Mouse (Mus musculus) heart, embryonic 11.5 days (tissue): ENCODE results near the gene Dars. TPM values are rescaled to one million over a fixed set of nuclear protein-coding genes. Genes with fewer than 3 reads are reported as not detected.

Experiments used
- ATAC-seq: fragments of 200-750 bp; cut with Nextera tagmentation; replicated peaks from 2 replicates; pipeline ENCODE4 v1.8.0; 2017; ENCODE audit warnings: moderate library complexity; ENCODE audit not compliant: insufficient number of reproducible peaks, low FRiP score, low TSS enrichment
- H3K27ac ChIP-seq: fragments of 300-500 bp; sonication (generic); 2 replicates; pipeline ENCODE4 v1.5.1; 2014; ENCODE audit warnings: mild to moderate bottlenecking, low read depth, low read length
- H3K27me3 ChIP-seq: fragments of 300-500 bp; sonication (generic); 2 replicates; pipeline ENCODE4 v1.6.1; 2014; ENCODE audit warnings: mild to moderate bottlenecking, low read length, mixed read lengths; ENCODE audit not compliant: control insufficient read depth, insufficient read depth
- H3K36me3 ChIP-seq: fragments of 300-500 bp; sonication (generic); 2 replicates; pipeline ENCODE4 v1.6.1; 2014; ENCODE audit warnings: mild to moderate bottlenecking, low read length, moderate library complexity, mixed read lengths; ENCODE audit not compliant: control insufficient read depth, insufficient read depth
- H3K4me1 ChIP-seq: fragments of 300-500 bp; sonication (generic); 2 replicates; pipeline ENCODE4 v1.6.1; 2014; ENCODE audit warnings: low read length; ENCODE audit not compliant: control insufficient read depth, insufficient read depth
- H3K4me2 ChIP-seq: fragments of 300-500 bp; sonication (generic); 2 replicates; pipeline ENCODE4 v1.6.1; 2014; ENCODE audit warnings: mild to moderate bottlenecking, moderate library complexity
- H3K4me3 ChIP-seq: fragments of 300-500 bp; sonication (generic); 2 replicates; pipeline ENCODE4 v1.5.1; 2014; ENCODE audit warnings: low read depth, low read length
- H3K9ac ChIP-seq: fragments of 300-500 bp; sonication (generic); 2 replicates; pipeline ENCODE4 v1.6.1; 2014; ENCODE audit warnings: mild to moderate bottlenecking, low read depth, low read length, moderate library complexity
- H3K9me3 ChIP-seq: fragments of 300-500 bp; sonication (generic); replicated peaks from 2 replicates; pipeline ENCODE4 v1.6.1; 2016; ENCODE audit warnings: low read length; ENCODE audit not compliant: control insufficient read depth
- WGBS: fragments of 180-500 bp; shearing (Covaris S2); extraction: QIAGEN DNeasy Blood & Tissue Kit; methylation state at CpG from one replicate; pipeline ENCODE4 v1.1.7; 2014; ENCODE audit not compliant: insufficient replicate concordance; 5-methylcytosine and 5-hydroxymethylcytosine counted together
- polyA plus RNA-seq: library from polyadenylated mRNA; unstranded; fragments of >200 nt; fragmentation: Nextera tagmentation; extraction: Ambion mirVana; gene quantifications from 2 replicates; pipeline ENCODE4 v1.2.1, GENCODE M21; 2014

Gene Dars
- polyA plus RNA-seq, 1 experiment from 2014 or later: 79.2 TPM

GRCm38 (mm10) chr1:128405041-128405481 lies 12.1 kb downstream of the Dars start:
- H3K9me3 ChIP-seq: no peaks in the 10 kb centered on the region
- no peaks in the 10 kb centered on the region for H3K4me1 ChIP-seq
- H3K27me3 ChIP-seq: no peaks in the 10 kb centered on the region
- H3K4me3 ChIP-seq: no peak overlapping the region
- no peak overlapping the region for H3K4me2 ChIP-seq
- 70% methylated on average over 2 of the region's 2 CpGs for WGBS
- no peak overlapping the region for H3K27ac ChIP-seq
- H3K36me3 ChIP-seq: no peaks in the 10 kb centered on the region
- no peak for ATAC-seq
- no peak overlapping the region for H3K9ac ChIP-seq

GRCm38 (mm10) chr1:128400926-128401325 lies 16.2 kb downstream of the Dars start:
- ATAC-seq: no peak
- Histone ChIP-seq H3K27ac (no peak overlapping the region), H3K4me3 (no peak overlapping the region), H3K9me3 (no peaks in the 10 kb centered on the region), H3K27me3 (no peaks in the 10 kb centered on the region), H3K9ac (no peak overlapping the region), H3K36me3 (peaks cover 10% of the 10 kb centered on the region), H3K4me2 (no peak overlapping the region), H3K4me1 (no peaks in the 10 kb centered on the region)
- WGBS: 77% methylated on average over 2 of the region's 2 CpGs

DNA sequence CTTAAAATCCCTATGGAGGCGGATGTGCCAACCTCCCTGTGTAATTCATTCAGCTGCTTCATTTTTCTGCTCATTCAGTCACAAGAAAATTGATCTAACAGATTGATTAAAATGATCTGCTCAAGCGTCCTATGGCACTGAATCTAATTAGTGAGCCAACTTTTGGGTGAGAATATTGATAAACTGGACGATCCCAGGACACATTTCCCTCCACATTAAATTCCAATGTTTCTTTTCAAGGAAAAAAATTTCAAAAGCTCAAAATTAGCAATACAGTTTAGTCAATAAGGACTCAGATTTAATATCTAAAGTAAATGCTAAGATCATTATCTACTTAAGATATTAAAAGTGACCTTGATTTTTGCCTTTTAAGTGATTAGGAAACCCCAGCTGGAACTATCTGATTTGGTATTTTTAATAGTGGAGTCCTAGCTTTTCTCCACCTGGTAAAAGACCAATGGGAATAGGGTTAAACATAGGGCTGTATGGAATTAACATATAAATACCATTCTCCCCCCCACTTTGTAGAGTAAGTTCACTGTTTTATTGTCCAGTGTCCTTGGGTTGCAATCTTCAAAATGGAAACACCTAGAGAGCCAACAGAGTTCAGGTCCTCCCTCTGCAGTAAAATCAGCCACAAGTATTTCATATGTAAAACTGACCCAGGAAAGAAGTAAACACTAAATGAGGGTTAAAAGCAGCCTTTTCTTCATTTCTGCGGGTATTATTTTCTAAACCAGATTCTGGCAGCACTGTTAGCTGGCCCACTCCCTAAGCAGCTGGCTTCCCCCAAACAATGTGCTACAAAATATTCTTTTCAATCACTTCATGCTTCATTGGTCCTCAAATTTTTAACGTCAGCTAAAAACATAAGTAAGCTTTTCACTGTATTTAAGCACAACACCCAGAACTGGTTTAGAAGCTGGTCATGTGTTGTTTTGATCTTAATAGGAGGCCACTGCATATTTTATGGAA lies 16.9 kb downstream of the Dars start:
- Histone ChIP-seq H3K4me1 (no peaks in the 10 kb centered on the region), H3K27ac (no peak overlapping the region), H3K4me2 (no peak overlapping the region), H3K36me3 (peaks cover 10% of the 10 kb centered on the region), H3K27me3 (no peaks in the 10 kb centered on the region), H3K4me3 (no peak overlapping the region), H3K9ac (no peak overlapping the region), H3K9me3 (no peaks in the 10 kb centered on the region)
- WGBS: 83% methylated on average over 5 of the region's 5 CpGs
- ATAC-seq: no peak

- 91% methylated on average over 5 of the region's 5 CpGs for whole genome bisulfite sequencing
- Histone ChIP-seq H3K9ac (no peak overlapping the region), H3K4me2 (no peak overlapping the region), H3K27ac (no peak overlapping the region), H3K4me3 (no peak overlapping the region), H3K4me1 (no peaks in the 10 kb centered on the region), H3K27me3 (no peaks in the 10 kb centered on the region), H3K36me3 (peaks cover 13% of the 10 kb centered on the region), H3K9me3 (no peaks in the 10 kb centered on the region)
- ATAC-seq: no peak
These were observed 18.3 kb downstream of the Dars start for GRCm38 (mm10) chr1:128398738-128399445.

- Histone ChIP-seq H3K27me3 (no peaks in the 10 kb centered on the region), H3K4me3 (no peak overlapping the region), H3K9ac (no peak overlapping the region), H3K36me3 (peaks cover 17% of the 10 kb centered on the region), H3K9me3 (no peaks in the 10 kb centered on the region), H3K4me1 (no peaks in the 10 kb centered on the region), H3K27ac (no peak overlapping the region), H3K4me2 (no peak overlapping the region)
- no peak for ATAC-seq
- 86% methylated on average over 3 of the region's 3 CpGs for WGBS
These were observed 22.5 kb downstream of the Dars start for GRCm38 (mm10) chr1:128394657-128395056.

DNA sequence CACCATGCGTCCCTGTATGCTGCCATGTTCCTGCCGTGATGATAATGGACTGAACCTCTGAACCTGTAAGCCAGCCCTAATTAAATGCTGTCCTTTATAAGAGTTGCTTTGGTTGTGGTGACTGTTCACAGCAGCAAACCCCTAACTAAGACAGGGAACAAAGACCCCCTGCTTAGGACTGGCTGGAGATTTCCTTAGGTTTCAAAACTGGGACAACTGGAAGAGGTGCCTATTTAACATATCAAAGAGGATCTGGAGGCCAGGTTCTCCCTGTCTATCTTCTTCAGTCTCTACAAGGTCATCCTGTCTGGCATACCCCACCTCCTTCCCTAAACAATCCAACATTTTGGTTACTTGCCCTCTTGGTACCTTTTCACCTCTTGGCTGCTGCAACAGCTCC lies 24.8 kb downstream of the Dars start:
- Histone ChIP-seq H3K36me3 (peaks cover 12% of the 10 kb centered on the region), H3K4me3 (no peak overlapping the region), H3K27ac (no peak overlapping the region), H3K9ac (no peak overlapping the region), H3K9me3 (no peaks in the 10 kb centered on the region), H3K27me3 (no peaks in the 10 kb centered on the region), H3K4me1 (no peaks in the 10 kb centered on the region), H3K4me2 (no peak overlapping the region)
- WGBS: 89% methylated on average over 2 of the region's 2 CpGs
- no peak for ATAC-seq

DNA sequence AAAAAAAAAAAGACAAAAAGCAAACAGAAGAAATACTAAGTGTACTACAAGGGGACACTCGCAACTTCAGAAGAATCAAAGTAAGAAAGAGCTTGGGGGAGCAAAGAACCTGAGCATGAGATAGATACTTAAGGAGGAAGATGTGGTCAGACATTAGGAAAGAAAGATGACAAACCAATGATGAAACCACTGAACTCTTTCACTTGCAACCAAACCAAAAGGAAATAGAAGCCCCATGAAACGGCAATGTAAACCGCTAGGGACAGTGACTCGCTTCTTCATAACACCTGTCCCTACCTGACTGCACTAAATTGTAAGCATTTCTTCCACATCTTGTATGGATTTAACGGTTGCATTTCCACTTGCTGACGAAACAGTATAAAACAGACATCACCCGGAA lies 30.7 kb downstream of the Dars start:
- WGBS: 89% methylated on average over 7 of the region's 7 CpGs
- Histone ChIP-seq H3K9ac (no peak overlapping the region), H3K4me3 (no peak overlapping the region), H3K9me3 (no peaks in the 10 kb centered on the region), H3K27me3 (no peaks in the 10 kb centered on the region), H3K27ac (no peak overlapping the region), H3K4me1 (no peaks in the 10 kb centered on the region), H3K36me3 (peaks cover 10% of the 10 kb centered on the region), H3K4me2 (no peak overlapping the region)
- ATAC-seq: no peak

- no peaks in the 10 kb centered on the region for H3K9me3 ChIP-seq
- no peak overlapping the region for H3K4me3 ChIP-seq
- no peak for ATAC-seq
- H3K4me2 ChIP-seq: no peak overlapping the region
- 95% methylated on average over 4 of the region's 4 CpGs for WGBS
- peaks cover 13% of the 10 kb centered on the region for H3K36me3 ChIP-seq
- no peak overlapping the region for H3K27ac ChIP-seq
- H3K27me3 ChIP-seq: no peaks in the 10 kb centered on the region
- no peak overlapping the region for H3K9ac ChIP-seq
- H3K4me1 ChIP-seq: no peaks in the 10 kb centered on the region
These were observed 40.3 kb downstream of the Dars start for GRCm38 (mm10) chr1:128376841-128377240.
